Mouse (Mus musculus) olfactory bulb, adult 2 months (tissue): Measurements from ENCODE around the gene Gm11992. TPM values are rescaled to one million over a fixed set of nuclear protein-coding genes. Genes with fewer than 3 reads are reported as not detected.

ENCODE experiments used
- H3K27ac ChIP-seq: fragments of 200-500 bp; 2 replicates; pipeline ENCODE4 v1.5.1; 2012; ENCODE audit warnings: low read depth, low read length; ENCODE audit not compliant: insufficient read depth
- H3K4me1 ChIP-seq: fragments of 200-500 bp; 2 replicates; pipeline ENCODE4 v1.6.1; 2012; ENCODE audit warnings: low read length; ENCODE audit not compliant: control insufficient read depth, insufficient read depth
- H3K4me3 ChIP-seq: fragments of 200-500 bp; 2 replicates; pipeline ENCODE4 v1.5.1; 2012; ENCODE audit warnings: mild to moderate bottlenecking, low read depth, low read length, moderate library complexity; ENCODE audit not compliant: insufficient read depth
- CTCF ChIP-seq: fragments of 200-500 bp; IDR thresholded peaks from 2 replicates; pipeline ENCODE4 v1.5.1; 2012; ENCODE audit warnings: low read depth, mild to moderate bottlenecking, low read length, moderate library complexity; ENCODE audit not compliant: insufficient read depth
- POLR2A ChIP-seq: fragments of 200-500 bp; IDR thresholded peaks from 2 replicates; pipeline ENCODE4 v1.6.1; 2012; ENCODE audit warnings: mild to moderate bottlenecking, low read depth, low read length, moderate library complexity; ENCODE audit not compliant: insufficient read depth
- WGBS: fragments of 180-500 bp; shearing (Covaris S2); methylation state at CpG from one replicate; pipeline ENCODE4 v1.1.7; 2018; 5-methylcytosine and 5-hydroxymethylcytosine counted together
- polyA plus RNA-seq: library from polyadenylated mRNA; stranded (reverse); fragments of >200 nt; gene quantifications from 2 replicates; pipeline ENCODE4 v1.2.4, GENCODE M21; 2012; ENCODE audit warnings: low replicate concordance; ENCODE audit not compliant: missing spikeins, insufficient read depth, insufficient read length

Gm11992 gene
- polyA plus RNA-seq, 1 experiment, result not detected

DNA sequence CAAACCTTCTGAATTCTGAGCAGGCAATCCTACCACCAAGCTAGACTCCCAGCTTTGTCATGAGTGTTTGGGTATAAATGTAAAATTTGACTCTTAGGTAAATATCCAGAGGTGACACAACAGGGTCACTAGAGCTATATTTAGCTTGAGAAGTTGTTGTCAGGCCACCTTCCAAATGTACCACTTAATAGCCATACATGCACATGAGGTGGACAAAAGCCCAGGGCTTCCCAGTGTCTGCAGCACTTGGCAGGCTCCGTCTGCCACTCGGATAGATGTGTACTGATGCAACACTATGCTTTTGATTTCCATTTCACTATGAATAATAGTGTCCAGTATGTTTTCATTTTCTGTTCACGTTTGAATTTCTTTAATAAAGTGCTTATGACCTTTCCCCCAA, 23.2 kb upstream of the Gm11992 start:
- Histone ChIP-seq H3K27ac (no peak overlapping the region), H3K4me3 (no peak overlapping the region), H3K4me1 (no peaks in the 10 kb centered on the region)
- WGBS, result 73% methylated on average over 3 of the region's 3 CpGs
- no peak for TF ChIP-seq POLR2A
- TF ChIP-seq CTCF, result no peak

GRCm38 (mm10) chr11:9031530-9031929, 16.9 kb upstream of the Gm11992 start:
- WGBS, result 94% methylated on average over 2 of the region's 2 CpGs

DNA sequence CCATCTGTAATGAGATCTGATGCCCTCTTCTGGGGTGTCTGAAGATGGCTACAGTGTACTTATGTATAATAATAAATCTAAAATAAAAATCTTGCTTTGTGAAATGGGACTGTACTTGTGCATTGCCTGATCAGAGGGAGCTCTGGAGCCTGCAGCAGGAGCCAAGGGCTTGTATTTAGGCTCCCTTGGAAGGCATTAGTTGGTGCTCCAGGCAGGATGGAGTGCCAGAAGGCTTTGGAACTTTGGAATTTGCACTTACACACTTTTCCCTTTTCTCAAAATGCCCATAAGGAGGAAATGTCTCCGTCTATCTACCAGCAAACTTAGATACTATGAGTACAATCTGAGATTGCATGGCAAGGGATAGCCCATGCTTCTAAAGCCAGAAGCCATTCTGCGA, 1.8 kb upstream of the Gm11992 start:
- 94% methylated on average over 2 of the region's 2 CpGs for WGBS
- peaks cover 9% of the 10 kb centered on the region for H3K4me1 ChIP-seq
- no peak overlapping the region for H3K4me3 ChIP-seq
- TF ChIP-seq CTCF (no peak), POLR2A (no peak)
- no peak overlapping the region for H3K27ac ChIP-seq

More at GRCm38 (mm10) chr11:9031530-9031929, 16.9 kb upstream of the Gm11992 start:
- Histone ChIP-seq H3K4me3 (no peak overlapping the region), H3K4me1 (no peaks in the 10 kb centered on the region), H3K27ac (no peak overlapping the region)
- TF ChIP-seq CTCF, result no peak
- TF ChIP-seq POLR2A, result no peak

GRCm38 (mm10) chr11:9047044-9047443, 1.4 kb upstream of the Gm11992 start:
- TF ChIP-seq CTCF (no peak), POLR2A (no peak)
- H3K4me1 ChIP-seq, result peaks cover 9% of the 10 kb centered on the region
- no peak overlapping the region for H3K4me3 ChIP-seq
- H3K27ac ChIP-seq, result no peak overlapping the region
- WGBS, result 72% methylated on average over 5 of the region's 5 CpGs

DNA sequence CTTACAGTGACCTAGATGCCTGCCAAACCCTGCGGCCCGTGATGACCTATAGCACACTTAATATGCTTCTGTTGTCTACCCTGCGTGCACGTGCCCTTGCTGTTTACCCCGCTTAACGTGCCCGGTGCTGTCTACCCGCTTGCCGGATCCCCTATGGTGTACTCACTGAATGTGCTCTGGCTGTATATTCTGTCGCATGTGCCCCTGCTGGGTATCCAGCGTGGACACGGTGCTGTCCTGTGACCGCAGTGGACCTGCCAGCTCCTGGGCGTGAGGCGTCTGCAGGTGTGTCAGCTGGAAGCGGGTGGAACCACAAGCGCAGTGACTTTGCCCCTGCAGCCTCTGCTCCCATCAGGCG, 288 bp downstream of the Gm11992 start, which contains the start of gene Sun3:
Gene Sun3, minus strand, starts transcription at position 289 of the 358 bp plus-strand sequence.
- H3K27ac ChIP-seq, result no peak within 1 kb of the TSS
- under 1% methylated on average over 18 of the region's 18 CpGs for WGBS
- TF ChIP-seq CTCF (no peak), POLR2A (no peak)
- peaks cover 9% of the 10 kb centered on the region for H3K4me1 ChIP-seq
- H3K4me3 ChIP-seq, result peak within 1 kb of the TSS; percentile 45

DNA sequence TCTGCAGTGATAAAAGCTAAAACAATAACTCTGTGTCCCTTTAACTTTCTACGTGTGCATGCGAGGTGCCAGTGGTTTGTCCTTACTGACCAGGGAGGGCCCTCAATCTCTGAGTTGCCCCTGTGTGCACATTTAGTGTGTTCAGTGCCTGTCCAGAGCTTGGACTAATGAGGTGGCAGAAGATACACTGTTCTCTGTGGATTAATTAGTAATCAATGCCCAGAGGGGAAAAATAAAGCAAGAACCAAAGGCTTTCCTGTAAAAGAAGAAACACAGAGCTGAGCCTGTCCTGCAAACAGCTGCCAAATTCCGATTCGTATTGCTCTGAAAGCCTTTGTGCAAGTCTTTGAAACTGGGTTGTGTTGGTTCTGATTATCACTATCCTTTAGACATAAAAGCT, 1.8 kb downstream of the Gm11992 start:
- WGBS, result 60% methylated on average over 4 of the region's 4 CpGs
- no peak overlapping the region for H3K4me3 ChIP-seq
- no peak for TF ChIP-seq CTCF
- TF ChIP-seq POLR2A, result no peak

GRCm38 (mm10) chr11:9051895-9052294, 3.5 kb downstream of the Gm11992 start:
- TF ChIP-seq POLR2A (no peak), CTCF (no peak)
- 87% methylated on average over 2 of the region's 2 CpGs for WGBS

More for the DNA sequence above, 1.8 kb downstream of the Gm11992 start:
- H3K4me1 ChIP-seq, result peaks cover 9% of the 10 kb centered on the region
- H3K27ac ChIP-seq, result no peak overlapping the region

DNA sequence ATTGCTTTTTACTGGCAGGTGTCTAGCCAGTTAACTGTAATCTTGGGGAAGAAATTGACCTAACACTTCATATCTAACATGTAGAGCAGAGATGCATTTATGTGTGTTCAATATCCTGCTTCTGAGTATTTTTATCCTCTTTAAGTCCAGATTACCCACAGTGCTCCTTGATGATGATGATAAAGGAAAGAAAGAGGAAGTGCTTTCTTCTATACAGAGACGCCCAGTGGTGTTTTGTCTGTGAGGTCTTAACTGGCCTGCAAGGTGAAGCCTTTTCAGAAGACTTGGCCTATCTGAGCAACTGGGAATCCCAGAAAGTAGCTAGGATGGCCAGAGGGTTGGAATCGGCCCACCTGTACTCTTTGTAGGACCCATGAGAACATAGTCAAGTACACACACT, 8.5 kb downstream of the Gm11992 start:
- no peak overlapping the region for H3K27ac ChIP-seq
- WGBS, result 95% methylated on average over 2 of the region's 2 CpGs
- no peak overlapping the region for H3K4me3 ChIP-seq
- TF ChIP-seq POLR2A (no peak), CTCF (no peak)
- H3K4me1 ChIP-seq, result peaks cover 4% of the 10 kb centered on the region; the same call in 1 of the 2 replicates

More at GRCm38 (mm10) chr11:9051895-9052294, 3.5 kb downstream of the Gm11992 start:
- Histone ChIP-seq H3K4me1 (peaks cover 14% of the 10 kb centered on the region), H3K27ac (no peak overlapping the region), H3K4me3 (no peak overlapping the region)

DNA sequence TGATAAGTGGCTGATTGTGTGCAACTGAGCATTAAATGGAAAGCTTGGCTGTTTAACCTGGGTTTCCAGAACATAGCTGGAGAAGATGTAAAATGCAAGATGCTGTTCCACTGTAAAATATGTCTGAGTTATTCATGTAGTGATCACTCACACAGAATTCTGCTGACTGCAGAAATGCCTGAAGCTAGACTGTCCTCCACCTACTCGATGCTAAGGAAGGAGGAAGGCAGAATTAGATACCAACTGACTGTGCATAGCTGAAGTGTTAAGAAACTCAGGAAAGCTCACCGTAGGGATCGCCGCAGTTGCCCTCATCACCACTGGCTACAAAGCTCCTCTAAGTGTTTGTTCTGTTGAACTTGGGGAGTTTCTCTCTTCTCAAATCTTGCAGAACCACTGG, 9.3 kb downstream of the Gm11992 start:
- TF ChIP-seq POLR2A, result no peak
- TF ChIP-seq CTCF, result no peak
- peaks cover 4% of the 10 kb centered on the region; the same call in 1 of the 2 replicates for H3K4me1 ChIP-seq
- 88% methylated on average over 4 of the region's 4 CpGs for WGBS
- H3K27ac ChIP-seq, result no peak overlapping the region
- no peak overlapping the region for H3K4me3 ChIP-seq

- Histone ChIP-seq H3K4me1 (peaks cover 4% of the 10 kb centered on the region; the same call in 1 of the 2 replicates), H3K27ac (no peak overlapping the region), H3K4me3 (no peak overlapping the region)
- no peak for TF ChIP-seq CTCF
- no peak for TF ChIP-seq POLR2A
- 69% methylated on average over 1 of the region's 1 CpGs for WGBS
Measured at GRCm38 (mm10) chr11:9060029-9060428, 11.6 kb downstream of the Gm11992 start.
